Mouse (Mus musculus): ENCODE data around the gene Camsap1. TPM values are rescaled to one million over a fixed set of nuclear protein-coding genes. Genes with fewer than 3 reads are reported as not detected.

The Camsap1 gene
- total and polyA plus RNA-seq, 3 experiments: 7.4 to 45.1 (median 38.9) TPM

DNA sequence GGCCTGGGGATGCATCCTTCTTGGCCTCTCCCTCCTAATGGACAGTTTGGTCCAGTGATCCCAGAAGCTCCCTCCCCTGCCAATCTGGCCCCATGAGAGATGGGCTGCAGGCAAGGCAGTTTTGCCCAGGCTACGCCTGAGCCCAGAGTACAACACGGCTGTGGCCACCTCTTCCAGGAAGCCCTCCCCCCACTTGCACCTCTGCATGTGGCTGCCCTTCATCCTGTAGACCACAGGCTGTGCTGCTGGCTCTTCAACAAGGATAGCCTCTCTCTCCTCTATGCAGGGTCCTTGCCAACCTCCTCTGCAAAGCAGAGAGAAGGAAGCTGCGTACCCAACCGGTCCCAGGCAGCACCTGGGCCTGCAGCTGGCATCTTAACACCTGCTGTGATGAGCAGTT lies 104.0 kb downstream of the Camsap1 start:
- intact Hi-C loops (cut with DNase I): no loop called here
- Histone ChIP-seq H3K27ac (no peak overlapping the region), H3K79me2 (replicated peaks; ENCODE audit: control insufficient read depth, insufficient read depth, low read length) (no peaks in the 10 kb centered on the region), H3K4me3 (no peak overlapping the region), H3K4me1 (ENCODE audit: control insufficient read depth, insufficient read depth, low read length) (no peaks in the 10 kb centered on the region), H3K27me3 (ENCODE audit: control insufficient read depth, insufficient read depth, low read length) (peaks cover 5% of the 10 kb centered on the region; the same call in 1 of the 2 replicates), H3K36me3 (ENCODE audit: control insufficient read depth, insufficient read depth, low read length) (no peaks in the 10 kb centered on the region), H3K9ac (ENCODE audit: low read depth, low read length) (no peak overlapping the region)
- WGBS: 55% methylated on average over 4 of the region's 4 CpGs
- DNase-seq: no peak
- TF ChIP-seq CTCF (IDR thresholded peaks at IDR 0.05) (no peak), EP300 (IDR thresholded peaks at IDR 0.05; ENCODE audit: insufficient read depth, low read depth, low read length) (no peak), POLR2A (IDR thresholded peaks at IDR 0.05; ENCODE audit: insufficient read depth, low read depth, low read length) (no peak)

DNA sequence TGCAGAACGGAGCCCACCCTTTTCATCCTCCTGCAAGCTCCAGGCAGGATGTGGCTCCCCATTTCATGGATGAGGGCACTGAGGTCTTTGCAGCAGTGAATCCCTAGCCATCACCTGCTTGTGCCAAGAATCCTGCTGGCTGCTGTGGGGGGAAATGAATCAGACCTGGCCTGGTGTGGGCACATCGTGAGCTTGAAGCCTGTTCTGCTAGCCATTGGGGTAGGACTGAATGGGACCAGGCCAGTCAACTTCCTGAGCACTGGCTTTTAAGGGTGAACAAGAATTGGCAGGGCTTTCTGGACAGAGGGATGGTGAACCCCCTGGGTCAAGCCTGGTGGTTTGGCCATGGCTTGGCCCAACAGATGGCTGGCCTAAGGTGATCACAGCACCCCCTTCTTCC lies 104.6 kb downstream of the Camsap1 start:
- intact Hi-C loops (cut with DNase I): no loop called here
- H3K9ac ChIP-seq (ENCODE audit: low read depth, low read length): no peak overlapping the region
- H3K27me3 ChIP-seq (ENCODE audit: control insufficient read depth, insufficient read depth, low read length): peaks cover 5% of the 10 kb centered on the region; the same call in 1 of the 2 replicates
- no peaks in the 10 kb centered on the region for H3K4me1 ChIP-seq (ENCODE audit: control insufficient read depth, insufficient read depth, low read length)
- no peak for TF ChIP-seq CTCF (IDR thresholded peaks at IDR 0.05)
- TF ChIP-seq POLR2A (IDR thresholded peaks at IDR 0.05; ENCODE audit: insufficient read depth, low read depth, low read length): no peak
- TF ChIP-seq EP300 (IDR thresholded peaks at IDR 0.05; ENCODE audit: insufficient read depth, low read depth, low read length): no peak
- no peak for DNase-seq
- H3K27ac ChIP-seq: no peak overlapping the region
- WGBS: 65% methylated on average over 2 of the region's 2 CpGs
- no peaks in the 10 kb centered on the region for H3K36me3 ChIP-seq (ENCODE audit: control insufficient read depth, insufficient read depth, low read length)
- H3K79me2 ChIP-seq (replicated peaks; ENCODE audit: control insufficient read depth, insufficient read depth, low read length): no peaks in the 10 kb centered on the region
- no peak overlapping the region for H3K4me3 ChIP-seq

DNA sequence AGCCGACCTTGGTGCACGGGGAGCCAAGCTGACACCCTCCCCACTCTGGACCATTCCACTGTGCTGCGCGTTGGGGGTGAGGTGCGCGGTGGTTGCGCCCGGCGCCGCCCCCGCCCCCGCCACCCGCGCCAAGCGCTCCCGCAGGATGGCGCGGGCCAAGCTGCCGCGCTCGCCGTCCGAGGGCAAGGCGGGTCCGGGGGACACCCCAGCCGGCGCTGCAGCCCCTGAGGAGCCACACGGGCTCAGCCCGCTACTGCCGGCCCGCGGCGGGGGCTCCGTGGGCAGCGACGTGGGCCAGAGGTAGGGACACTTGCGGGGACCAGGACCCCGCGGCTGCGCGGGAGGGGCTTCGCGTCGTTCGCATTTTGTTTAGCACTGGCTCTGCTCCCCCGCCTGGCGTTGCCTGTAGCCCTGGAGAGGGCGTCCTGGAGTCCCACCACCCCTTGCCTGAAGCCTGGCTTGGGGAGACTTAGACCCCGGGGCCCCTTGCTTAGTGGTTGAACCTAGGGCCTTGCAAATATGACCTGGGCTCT lies 105.3 kb downstream of the Camsap1 start:
- H3K36me3 ChIP-seq (ENCODE audit: control insufficient read depth, insufficient read depth, low read length): no peaks in the 10 kb centered on the region
- H3K27me3 ChIP-seq (ENCODE audit: control insufficient read depth, insufficient read depth, low read length): peaks cover 5% of the 10 kb centered on the region; the same call in 1 of the 2 replicates
- no peak overlapping the region for H3K9ac ChIP-seq (ENCODE audit: low read depth, low read length)
- TF ChIP-seq CTCF (IDR thresholded peaks at IDR 0.05): no peak
- no peak for TF ChIP-seq EP300 (IDR thresholded peaks at IDR 0.05; ENCODE audit: insufficient read depth, low read depth, low read length)
- TF ChIP-seq POLR2A (IDR thresholded peaks at IDR 0.05; ENCODE audit: insufficient read depth, low read depth, low read length): no peak
- 9% methylated on average over 49 of the region's 49 CpGs for WGBS
- H3K4me1 ChIP-seq (ENCODE audit: control insufficient read depth, insufficient read depth, low read length): no peaks in the 10 kb centered on the region
- intact Hi-C loops (cut with DNase I): no loop called here
- DNase-seq: no peak
- H3K4me3 ChIP-seq: no peak overlapping the region
- H3K79me2 ChIP-seq (replicated peaks; ENCODE audit: control insufficient read depth, insufficient read depth, low read length): no peaks in the 10 kb centered on the region
- no peak overlapping the region for H3K27ac ChIP-seq

- Histone ChIP-seq H3K9ac (ENCODE audit: low read depth, low read length) (no peak overlapping the region), H3K27me3 (ENCODE audit: control insufficient read depth, insufficient read depth, low read length) (peaks cover 5% of the 10 kb centered on the region; the same call in 1 of the 2 replicates), H3K4me1 (ENCODE audit: control insufficient read depth, insufficient read depth, low read length) (no peaks in the 10 kb centered on the region), H3K79me2 (replicated peaks; ENCODE audit: control insufficient read depth, insufficient read depth, low read length) (no peaks in the 10 kb centered on the region), H3K4me3 (no peak overlapping the region), H3K36me3 (ENCODE audit: control insufficient read depth, insufficient read depth, low read length) (no peaks in the 10 kb centered on the region), H3K27ac (no peak overlapping the region)
- no peak for TF ChIP-seq POLR2A (IDR thresholded peaks at IDR 0.05; ENCODE audit: insufficient read depth, low read depth, low read length)
- no peak for DNase-seq
- WGBS: 27% methylated on average over 7 of the region's 7 CpGs
- intact Hi-C loops (cut with DNase I): no loop called here
Measured at GRCm38 (mm10) chr2:25877250-25877735, 105.8 kb downstream of the Camsap1 start.

Other genes with a start within 250 kb of the Camsap1 start
- not detected for gene Obp2b, start 246.3 kb downstream of the Camsap1 start, total RNA-seq (2021)
- not detected in 2 replicates for gene Obp2b, start 246.3 kb downstream of the Camsap1 start, polyA plus RNA-seq (2012; rRNA removed)
- not detected for gene Lcn3, start 217.7 kb downstream of the Camsap1 start, total RNA-seq (2021)
- not detected in 2 replicates for gene Lcn3, start 217.7 kb downstream of the Camsap1 start, polyA plus RNA-seq (2012; rRNA removed)
- gene Lcn11, start 206.3 kb downstream of the Camsap1 start, total RNA-seq (2021): not detected
- gene Lcn11, start 206.3 kb downstream of the Camsap1 start, polyA plus RNA-seq (2012; rRNA removed): not detected in 2 replicates
- not detected for gene Gm13539, start 201.0 kb downstream of the Camsap1 start, total RNA-seq (2021)
- not detected in 2 replicates for gene Gm13539, start 201.0 kb downstream of the Camsap1 start, polyA plus RNA-seq (2012; rRNA removed)
- not detected for gene Glt6d1, start 167.4 kb downstream of the Camsap1 start, total RNA-seq (2021)
- not detected in 2 replicates for gene Glt6d1, start 167.4 kb downstream of the Camsap1 start, polyA plus RNA-seq (2012; rRNA removed)
- not detected for gene Lcn9, start 160.1 kb downstream of the Camsap1 start, total RNA-seq (2021)
- gene Lcn9, start 160.1 kb downstream of the Camsap1 start, polyA plus RNA-seq (2012; rRNA removed): not detected in 2 replicates
- gene Sohlh1, start 136.0 kb downstream of the Camsap1 start, total RNA-seq (2021): not detected
- not detected in 2 replicates for gene Sohlh1, start 136.0 kb downstream of the Camsap1 start, polyA plus RNA-seq (2012; rRNA removed)
- gene Kcnt1, start 119.5 kb downstream of the Camsap1 start, total RNA-seq (2021): under 1 TPM; 0.55 to 0.66 TPM
- 0.92 and 0.97 TPM in 2 replicates for gene Kcnt1, start 119.5 kb downstream of the Camsap1 start, polyA plus RNA-seq (2012; rRNA removed)
- 10 to 100 TPM; 86.3 to 92.0 TPM for gene Ubac1, start 38.5 kb upstream of the Camsap1 start, total RNA-seq (2021)
- gene Ubac1, start 38.5 kb upstream of the Camsap1 start, polyA plus RNA-seq (2012; rRNA removed): 116 and 139 TPM in 2 replicates
- 10 to 100 TPM; 31.6 to 31.8 TPM for gene Nacc2, start 139.9 kb upstream of the Camsap1 start, total RNA-seq (2021)
- 19.0 and 20.5 TPM in 2 replicates for gene Nacc2, start 139.9 kb upstream of the Camsap1 start, polyA plus RNA-seq (2012; rRNA removed)
- not detected for gene Lhx3, start 225.0 kb upstream of the Camsap1 start, total RNA-seq (2021)
- gene Lhx3, start 225.0 kb upstream of the Camsap1 start, polyA plus RNA-seq (2012; rRNA removed): not detected in 2 replicates